Mouse (Mus musculus): ENCODE data around the gene Myct1.

The Myct1 gene

GRCm38 (mm10) chr10:5593464-5593863, at the start of gene Myct1:
TSS of gene Myct1 (plus strand) at chr10:5593775.
- no peak for DNase-seq (ENCODE audit: low spot score in 2 of 2)

- DNase-seq (ENCODE audit: low spot score in 2 of 2), result no peak
Observed at GRCm38 (mm10) chr10:5546428-5546827, 47.1 kb upstream of the Myct1 start.

- DNase-seq (ENCODE audit: low spot score in 2 of 2), result no peak
Observed at GRCm38 (mm10) chr10:5547769-5548168, 45.8 kb upstream of the Myct1 start.

GRCm38 (mm10) chr10:5548651-5549050, 44.9 kb upstream of the Myct1 start:
- no peak for DNase-seq (ENCODE audit: low spot score in 2 of 2)

- DNase-seq (ENCODE audit: low spot score in 2 of 2), result no peak
Observed at GRCm38 (mm10) chr10:5549871-5550167, 43.8 kb upstream of the Myct1 start.

GRCm38 (mm10) chr10:5550168-5551021, 43.2 kb upstream of the Myct1 start:
- DNase-seq (ENCODE audit: low spot score in 2 of 2), result peak; percentile 32 to 59

- DNase-seq (ENCODE audit: low spot score in 2 of 2), result no peak
Observed at GRCm38 (mm10) chr10:5551382-5551781, 42.2 kb upstream of the Myct1 start, which contains the start of gene Syne1. TSS of gene Syne1 (minus strand) at chr10:5551482.

- peak in 1 of 2 experiments; percentile 19 for DNase-seq (ENCODE audit: low spot score in 2 of 2)
Observed at GRCm38 (mm10) chr10:5554941-5555340, 38.6 kb upstream of the Myct1 start.

- DNase-seq (ENCODE audit: low spot score in 2 of 2), result no peak
Observed at GRCm38 (mm10) chr10:5558808-5559207, 34.8 kb upstream of the Myct1 start.

- no peak for DNase-seq (ENCODE audit: low spot score in 2 of 2)
Observed at GRCm38 (mm10) chr10:5560526-5560925, 33.0 kb upstream of the Myct1 start.

GRCm38 (mm10) chr10:5561706-5562105, 31.9 kb upstream of the Myct1 start:
- DNase-seq (ENCODE audit: low spot score in 2 of 2), result no peak

GRCm38 (mm10) chr10:5568991-5569390, 24.6 kb upstream of the Myct1 start:
- DNase-seq (ENCODE audit: low spot score in 2 of 2), result no peak

GRCm38 (mm10) chr10:5570059-5570458, 23.5 kb upstream of the Myct1 start:
- no peak for DNase-seq (ENCODE audit: low spot score in 2 of 2)

GRCm38 (mm10) chr10:5571332-5571731, 22.2 kb upstream of the Myct1 start:
- DNase-seq (ENCODE audit: low spot score in 2 of 2), result no peak

- no peak for DNase-seq (ENCODE audit: low spot score in 2 of 2)
Observed at GRCm38 (mm10) chr10:5573328-5573727, 20.2 kb upstream of the Myct1 start.

GRCm38 (mm10) chr10:5591061-5591460, 2.5 kb upstream of the Myct1 start:
- DNase-seq (ENCODE audit: low spot score in 2 of 2), result no peak

- DNase-seq (ENCODE audit: low spot score in 2 of 2), result no peak
Observed at GRCm38 (mm10) chr10:5591996-5592395, 1.6 kb upstream of the Myct1 start.

GRCm38 (mm10) chr10:5594457-5594856, 882 bp downstream of the Myct1 start:
- no peak for DNase-seq (ENCODE audit: low spot score in 2 of 2)

- DNase-seq (ENCODE audit: low spot score in 2 of 2), result no peak
Observed at GRCm38 (mm10) chr10:5596559-5596958, 3.0 kb downstream of the Myct1 start.

GRCm38 (mm10) chr10:5600123-5600522, 6.5 kb downstream of the Myct1 start:
- DNase-seq (ENCODE audit: low spot score in 2 of 2), result peak; percentile 38 to 75

GRCm38 (mm10) chr10:5603512-5603911, 9.9 kb downstream of the Myct1 start:
- DNase-seq (ENCODE audit: low spot score in 2 of 2), result no peak

- no peak for DNase-seq (ENCODE audit: low spot score in 2 of 2)
Observed at GRCm38 (mm10) chr10:5604371-5604770, 10.8 kb downstream of the Myct1 start.

- no peak for DNase-seq (ENCODE audit: low spot score in 2 of 2)
Observed at GRCm38 (mm10) chr10:5608874-5609273, 15.3 kb downstream of the Myct1 start.
